Mouse (Mus musculus): Measurements from ENCODE around the gene Gm5105.

DNA sequence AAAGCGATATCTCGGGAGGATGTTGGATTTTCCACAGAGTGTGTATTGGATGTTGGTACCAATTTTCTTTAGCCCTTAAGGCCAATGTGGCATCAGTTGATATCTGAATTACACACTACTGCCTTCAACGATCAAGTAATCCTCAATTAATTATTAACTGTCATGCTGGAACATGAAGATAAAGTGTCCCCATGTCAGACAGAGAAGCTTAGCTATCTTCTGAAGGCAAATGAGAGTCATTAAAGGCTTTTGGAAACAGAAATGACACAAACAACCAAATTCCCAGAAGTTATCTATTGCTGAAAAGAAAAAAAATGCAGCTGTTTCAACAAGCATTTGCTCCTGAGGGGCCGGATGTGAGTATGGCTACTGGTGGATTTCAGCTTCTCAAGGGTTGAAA lies 45.2 kb downstream of the Gm5105 start:
- TF ChIP-seq CTCF (IDR thresholded peaks at IDR 0.05; ENCODE audit: insufficient read depth, low read length), result no peak
- no peak for TF ChIP-seq POLR2A (IDR thresholded peaks at IDR 0.05; ENCODE audit: borderline replicate concordance, extremely low read depth, low read depth, low read length)
